Mouse (Mus musculus) lung, postnatal 14 days (tissue): ENCODE measurements around the gene Zbtb16.

Source experiments
- DNase-seq: peaks from one replicate; pipeline ENCODE4 v3.0.0; 2021

The Zbtb16 gene

GRCm38 (mm10) chr9:48741433-48742077 lies 94.5 kb downstream of the Zbtb16 start:
- DNase-seq: no peak

- DNase-seq: no peak
Measured at GRCm38 (mm10) chr9:48740732-48741255, 95.2 kb downstream of the Zbtb16 start.

GRCm38 (mm10) chr9:48740098-48740505 lies 95.9 kb downstream of the Zbtb16 start:
- peak; percentile 98 for DNase-seq

GRCm38 (mm10) chr9:48738795-48739476 lies 97.1 kb downstream of the Zbtb16 start:
- no peak for DNase-seq

DNA sequence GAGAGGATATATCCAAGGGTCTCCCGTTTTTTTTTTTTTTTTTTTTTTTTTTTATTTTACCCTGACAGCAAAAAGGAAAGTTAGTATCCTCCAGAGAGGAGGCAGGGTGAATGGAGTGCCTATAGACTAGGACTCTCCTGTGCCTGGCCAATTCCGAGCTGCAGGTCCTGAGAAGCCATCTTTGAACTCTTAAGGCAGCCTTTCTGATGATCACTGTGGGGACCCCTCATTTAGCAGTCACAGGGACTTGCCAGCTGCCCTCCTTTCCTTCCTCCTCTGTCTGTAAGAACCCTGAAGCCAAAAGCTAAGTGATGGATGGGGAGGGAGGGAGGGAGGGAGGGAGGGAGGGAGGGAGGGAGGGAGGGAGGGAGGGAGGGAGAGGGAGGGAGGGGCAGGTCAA lies 98.1 kb downstream of the Zbtb16 start:
- DNase-seq: no peak

- DNase-seq: peak; percentile 94
Measured at GRCm38 (mm10) chr9:48737210-48737850, 98.7 kb downstream of the Zbtb16 start.

DNA sequence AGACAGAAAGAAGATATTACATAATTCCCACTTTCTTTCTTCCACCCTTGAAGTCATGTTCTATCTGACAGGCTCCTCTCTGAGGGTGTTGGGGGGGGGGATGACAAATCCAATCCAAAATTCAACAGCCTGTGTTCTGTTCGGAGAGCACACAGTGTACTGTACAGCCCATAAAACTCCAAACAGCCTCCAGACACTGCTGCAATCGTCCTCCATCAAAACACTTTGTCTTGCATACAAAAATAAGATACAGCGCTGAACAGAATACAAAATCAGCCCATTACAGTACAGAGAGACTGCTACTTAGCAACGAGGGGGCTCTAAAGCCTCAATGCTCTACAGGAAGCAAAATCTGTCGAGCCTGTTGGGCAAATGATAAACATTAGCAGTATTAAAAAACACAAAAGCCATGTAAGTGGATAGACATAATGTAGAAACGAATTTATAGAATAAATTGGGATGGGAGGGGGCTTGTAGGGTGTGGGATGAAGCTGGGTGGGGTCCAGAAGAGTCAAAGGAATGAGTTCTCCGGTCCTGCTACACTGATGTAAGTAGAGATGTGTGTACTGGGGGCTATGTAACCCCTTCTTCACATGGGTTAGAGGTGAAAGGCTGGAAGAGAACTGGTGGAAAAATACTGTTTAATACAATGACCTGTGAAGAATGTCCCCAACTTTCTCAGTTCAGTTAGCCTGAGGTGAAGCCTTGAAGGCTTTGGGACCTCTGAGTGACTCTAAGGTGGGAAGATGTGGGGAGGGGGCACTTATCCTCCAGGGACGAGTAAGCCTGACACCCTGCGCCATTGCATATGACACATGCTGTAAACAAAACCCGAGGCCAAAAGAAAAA lies 99.4 kb downstream of the Zbtb16 start:
- DNase-seq: no peak

- no peak for DNase-seq
Measured at GRCm38 (mm10) chr9:48735466-48736312, 100.3 kb downstream of the Zbtb16 start.

DNA sequence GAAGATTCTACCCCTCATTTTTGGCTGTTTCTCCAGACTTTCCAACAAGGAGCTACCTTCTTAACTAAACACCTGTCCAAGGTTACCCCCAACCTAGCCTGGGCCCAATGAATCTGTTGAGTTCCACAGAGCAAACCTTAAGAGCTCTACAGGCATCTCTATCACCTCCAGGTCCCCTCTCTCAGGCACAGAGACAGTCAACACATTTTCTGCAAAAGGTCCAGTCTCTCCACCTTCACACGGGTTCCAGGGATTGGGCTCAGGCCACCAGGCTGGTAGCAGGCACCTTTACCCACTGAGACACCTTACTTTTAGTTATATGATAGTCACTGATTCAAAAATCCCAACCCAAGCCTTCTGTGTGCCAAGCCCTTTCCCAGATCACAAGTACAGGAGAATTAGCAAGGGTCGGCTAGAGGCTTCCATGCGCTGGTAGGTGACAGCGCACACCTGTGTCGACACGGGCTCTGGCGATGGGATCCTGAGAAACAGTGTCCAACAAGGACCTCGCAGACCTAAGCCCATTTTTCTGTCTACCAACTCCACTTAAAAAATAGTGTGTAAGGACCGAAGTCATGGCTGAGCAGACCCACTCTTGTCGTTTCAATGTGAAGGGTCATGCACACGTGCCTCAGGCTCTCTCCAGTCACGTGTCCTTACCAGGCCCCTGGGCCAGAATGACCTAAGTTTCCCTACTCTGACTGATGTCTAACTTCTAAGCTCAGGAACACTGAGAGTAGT lies 101.1 kb downstream of the Zbtb16 start:
- DNase-seq: no peak

- DNase-seq: peak; percentile 62
Measured at GRCm38 (mm10) chr9:48733817-48734544, 102.0 kb downstream of the Zbtb16 start.

DNA sequence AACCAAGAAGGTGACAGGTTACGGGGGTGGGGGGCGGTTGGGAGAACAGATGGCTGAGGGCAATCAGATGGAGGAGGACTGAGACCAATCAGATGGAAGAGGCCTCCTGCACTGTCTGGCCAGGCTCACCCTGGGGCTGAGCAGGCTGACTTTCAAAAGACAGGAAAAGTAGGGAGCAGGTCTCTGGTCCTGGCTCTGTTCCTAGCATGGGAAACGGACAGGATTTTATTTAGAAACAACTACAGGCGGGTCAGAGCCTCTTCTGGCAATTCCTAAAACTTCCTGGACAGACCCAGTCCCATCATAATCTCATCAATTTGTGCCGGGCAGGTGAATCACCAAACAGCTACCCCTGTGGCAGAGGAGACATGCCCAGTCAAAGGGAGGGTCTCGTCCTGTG lies 102.9 kb downstream of the Zbtb16 start:
- no peak for DNase-seq

DNA sequence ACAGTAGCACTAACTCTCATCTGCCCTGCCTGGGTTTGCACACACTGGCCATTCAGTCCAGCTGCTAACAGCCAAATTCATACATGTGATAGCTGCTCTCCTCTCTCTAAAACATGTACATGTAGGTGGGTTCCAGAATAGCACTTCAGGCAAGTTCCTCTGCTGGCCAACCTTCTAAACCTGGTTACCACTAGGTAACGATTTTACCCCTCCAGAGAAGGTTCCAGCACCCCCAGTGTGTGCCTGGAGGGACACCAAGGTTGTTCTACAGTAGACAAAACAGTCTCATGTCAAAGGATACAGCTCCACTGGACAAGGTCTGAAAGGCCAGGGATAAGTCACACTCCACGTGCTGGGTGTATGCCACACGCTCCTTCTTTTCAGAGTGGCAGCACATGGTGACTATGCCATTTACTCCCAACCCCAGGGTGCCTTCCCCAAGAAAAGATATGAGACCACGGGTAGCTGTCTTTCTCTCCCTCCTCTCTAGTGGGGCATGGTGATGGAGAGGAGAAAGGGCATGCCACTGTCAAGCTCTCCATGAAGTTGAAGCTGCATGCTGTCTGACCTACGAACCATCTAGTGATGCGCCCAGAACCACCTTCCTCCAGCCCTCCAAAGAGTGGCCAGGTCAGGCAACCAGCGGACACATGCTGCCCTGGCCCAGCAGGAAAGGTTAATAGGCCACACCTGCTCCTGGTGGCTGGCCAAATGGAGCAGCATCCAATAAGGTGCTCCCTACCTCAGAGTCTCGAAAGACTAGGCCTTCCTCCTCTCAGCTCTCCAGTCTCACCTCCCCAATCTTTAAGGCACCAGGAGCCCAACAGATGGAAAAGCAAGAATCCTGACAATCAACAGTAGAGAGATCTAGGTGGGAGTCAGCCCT lies 104.1 kb downstream of the Zbtb16 start:
- DNase-seq: no peak

DNA sequence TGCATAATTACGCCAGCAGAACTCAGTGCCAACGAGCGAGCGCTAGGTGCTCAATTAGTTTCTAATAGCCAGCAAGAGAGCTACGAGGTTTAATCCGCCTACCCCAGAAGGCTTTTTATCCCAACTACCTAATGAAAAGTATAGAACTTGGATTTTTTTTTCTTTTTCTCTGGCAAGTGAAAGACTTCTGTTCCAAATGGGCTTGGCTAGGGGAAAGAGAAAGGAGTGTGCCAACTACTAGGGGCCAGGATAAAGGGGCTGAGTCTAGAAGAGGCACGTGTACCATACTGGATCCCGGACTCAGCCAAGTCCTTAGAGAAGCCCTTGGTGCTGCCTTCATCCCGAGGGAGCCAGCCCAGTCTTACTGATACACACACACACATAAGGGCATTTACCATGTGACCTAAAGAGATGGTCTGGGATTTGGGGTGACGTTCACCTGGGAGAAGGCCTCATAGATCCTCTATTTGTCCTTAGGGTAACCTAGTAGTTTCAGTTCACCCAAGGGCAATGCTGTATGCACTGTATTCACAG lies 105.5 kb downstream of the Zbtb16 start:
- no peak for DNase-seq

DNA sequence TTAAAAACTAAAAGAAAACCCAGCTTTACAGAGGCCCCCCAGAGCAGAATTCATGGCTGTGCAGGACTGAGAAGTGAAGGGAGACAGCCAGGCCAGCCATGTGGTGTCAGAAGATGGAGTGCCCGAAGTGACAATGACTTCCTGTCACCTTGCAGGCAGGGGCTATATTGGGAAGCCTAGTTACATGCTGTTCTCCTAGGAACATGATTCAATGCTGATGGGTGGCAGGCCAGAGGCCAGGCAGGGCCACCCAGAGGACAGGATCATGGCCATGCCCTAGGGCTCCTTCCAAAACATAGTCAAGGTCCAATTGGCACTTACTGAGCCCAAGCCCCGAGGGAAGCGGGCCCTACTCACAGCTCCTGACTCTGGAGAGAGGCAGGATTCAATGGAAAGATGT lies 106.6 kb downstream of the Zbtb16 start:
- no peak for DNase-seq

DNA sequence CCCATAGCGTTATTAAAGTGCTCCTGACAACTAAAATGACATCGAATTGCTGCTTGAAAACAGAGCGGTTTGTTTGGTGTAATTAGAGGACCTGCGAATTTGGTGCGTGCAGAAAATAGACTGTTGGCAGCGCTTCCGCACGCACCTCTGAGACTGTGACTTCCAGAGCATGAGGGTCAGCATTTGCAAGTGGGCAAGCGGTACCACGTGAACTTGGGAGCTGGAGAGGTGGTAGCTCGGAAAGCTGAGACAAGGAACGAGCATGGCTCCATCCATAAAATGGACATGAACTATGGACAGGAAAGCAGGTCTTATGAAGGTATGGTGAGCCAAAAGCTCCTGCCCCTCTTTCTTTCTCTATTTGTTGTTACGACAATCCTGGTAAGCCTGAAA lies 107.3 kb downstream of the Zbtb16 start:
- no peak for DNase-seq

DNA sequence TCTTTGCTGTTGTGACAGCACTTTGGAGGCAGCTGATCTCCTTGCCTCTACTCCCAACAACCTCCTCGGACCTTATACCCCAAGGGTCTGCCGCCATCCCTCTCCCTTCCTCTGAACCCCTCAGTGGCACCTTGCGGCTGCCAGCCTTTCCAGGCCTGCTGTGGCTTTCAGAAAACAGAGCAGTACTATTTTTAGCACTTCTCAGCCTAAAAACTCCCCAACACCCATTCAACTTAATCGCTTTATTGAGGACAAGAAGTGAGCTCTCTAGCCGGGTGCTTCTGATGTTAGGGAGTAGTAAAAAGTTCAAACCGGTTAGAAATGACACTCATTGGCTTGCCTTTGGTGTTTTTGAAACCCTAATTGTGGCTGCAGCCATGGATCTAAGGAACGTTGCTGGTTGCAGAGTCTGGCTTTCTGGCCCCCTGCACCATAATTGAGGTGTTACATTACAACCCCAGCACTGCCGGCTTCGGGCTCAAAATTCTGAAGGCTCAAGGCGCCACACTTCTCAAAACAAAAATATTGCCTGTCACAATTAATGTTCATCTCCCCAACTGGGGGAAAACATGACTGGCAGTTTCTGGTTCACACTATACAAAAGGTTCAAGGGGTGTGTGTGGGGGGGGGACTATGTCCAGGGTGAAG lies 107.8 kb downstream of the Zbtb16 start:
- DNase-seq: no peak

DNA sequence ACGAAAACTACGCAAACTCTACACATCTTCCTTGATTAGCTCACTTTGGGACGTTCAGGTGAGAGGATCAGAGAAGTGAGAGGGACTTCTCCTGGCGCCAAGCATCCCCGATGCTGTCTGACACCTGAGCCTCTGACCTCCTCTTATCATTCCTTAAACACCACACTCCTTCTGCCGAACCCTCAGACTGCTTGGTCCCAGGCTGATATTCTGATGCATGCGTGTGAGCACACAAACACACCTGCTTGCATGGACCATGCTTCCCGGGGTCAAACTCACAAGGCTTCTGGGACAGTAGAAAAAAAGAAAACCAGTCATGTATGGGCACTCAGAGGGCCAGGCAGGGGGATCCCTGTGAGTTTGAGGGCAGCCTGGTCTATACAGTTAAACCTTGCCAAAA lies 109.7 kb downstream of the Zbtb16 start:
- DNase-seq: no peak

DNA sequence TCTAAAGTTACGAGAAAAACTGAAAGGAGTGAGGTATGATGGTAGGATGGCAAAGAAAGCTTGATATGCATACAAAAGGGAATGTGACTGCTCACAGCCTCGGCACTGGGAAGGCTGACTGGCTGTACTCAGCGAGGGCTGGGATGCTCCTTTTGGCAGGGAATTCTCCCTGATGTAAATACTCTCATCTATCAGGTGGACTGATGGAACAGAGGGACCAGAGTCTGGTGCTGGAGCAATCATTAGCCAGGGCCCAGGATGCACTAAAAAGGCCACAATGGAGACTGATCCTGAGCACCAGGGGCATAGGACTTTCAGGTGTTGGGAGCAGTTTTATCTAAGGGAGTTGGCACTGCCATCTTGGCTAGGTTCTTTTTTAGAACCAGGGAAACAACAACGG lies 110.1 kb downstream of the Zbtb16 start:
- DNase-seq: no peak

DNA sequence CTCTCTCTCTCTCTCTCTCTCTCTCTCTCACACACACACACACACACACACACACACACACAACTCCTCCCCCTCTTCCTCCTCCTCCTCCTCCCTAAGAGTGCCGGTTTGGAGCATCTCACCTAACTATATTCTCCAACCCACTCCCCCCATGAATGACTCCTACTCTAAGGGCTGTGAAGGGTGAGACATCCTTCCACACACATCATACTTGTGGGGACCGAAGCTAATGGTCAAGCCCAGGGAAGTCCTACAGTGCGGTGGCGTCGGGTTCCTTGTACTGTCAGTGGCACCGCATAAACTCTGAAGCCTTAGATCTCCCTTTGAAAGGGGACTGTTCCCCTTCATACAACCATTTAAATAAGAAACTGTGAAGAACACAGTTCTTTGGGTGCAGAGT lies 110.9 kb downstream of the Zbtb16 start:
- DNase-seq: no peak
